Mouse (Mus musculus): ENCODE data around the gene Neurl4.

DNA sequence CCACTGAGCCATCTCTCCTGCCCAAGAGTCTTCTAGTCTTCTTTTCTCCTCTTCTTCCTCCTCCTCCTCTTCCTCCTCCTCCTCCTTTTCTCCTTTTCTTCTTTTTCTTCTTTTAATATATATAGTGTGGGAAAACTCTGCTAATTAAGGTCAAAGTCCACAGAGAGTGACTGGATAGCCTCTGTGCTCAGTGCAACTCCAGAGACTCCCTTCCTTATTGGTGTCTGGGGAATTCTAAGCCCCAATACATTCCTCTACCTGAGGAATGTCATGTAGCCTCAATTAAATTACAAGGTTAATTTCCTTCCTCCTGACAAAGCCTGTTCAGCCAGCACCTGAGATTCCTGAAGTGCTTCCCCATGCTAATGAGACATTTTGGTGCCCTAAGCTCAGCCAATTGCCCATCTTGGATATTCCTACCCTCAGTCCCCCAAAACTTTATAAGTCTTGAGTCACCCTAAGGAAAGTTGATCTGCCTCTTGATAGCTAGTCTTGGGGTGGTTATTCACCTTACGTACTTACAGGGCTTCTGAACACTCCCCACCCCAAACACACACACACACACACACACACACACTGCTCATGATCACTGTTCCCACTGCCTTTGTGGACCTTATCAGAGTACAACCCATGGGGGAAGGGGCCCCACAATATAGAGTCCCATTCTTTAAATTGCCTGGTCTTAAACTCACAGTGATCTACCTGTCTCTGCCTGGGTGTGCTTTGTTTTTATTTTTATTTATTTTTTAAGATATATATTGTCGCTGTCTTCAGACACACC, 30.4 kb upstream of the Neurl4 start:
- TF ChIP-seq TAL1 (IDR thresholded peaks at IDR 0.05; ENCODE audit: low read length) (no peak), GATA1 (IDR thresholded peaks at IDR 0.05; ENCODE audit: low read length) (no peak)
